Mouse (Mus musculus) thymus, adult 2 months (tissue): Measurements from ENCODE around the gene Krt27. TPM values are rescaled to one million over a fixed set of nuclear protein-coding genes. Genes with fewer than 3 reads are reported as not detected.

Experiments
- DNase-seq: peaks from one replicate; pipeline ENCODE4 v3.0.0; 2021
- H3K27ac ChIP-seq: fragments of 200-500 bp; 2 replicates; pipeline ENCODE4 v1.5.1; 2012; ENCODE audit warnings: low read length, control low read depth; ENCODE audit not compliant: control insufficient read depth, insufficient read depth
- H3K27me3 ChIP-seq: fragments of 200-500 bp; 2 replicates; pipeline ENCODE4 v1.6.1; 2012; ENCODE audit warnings: mild to moderate bottlenecking, low read length, moderate library complexity, mixed read lengths; ENCODE audit not compliant: control insufficient read depth, insufficient read depth
- H3K36me3 ChIP-seq: fragments of 200-500 bp; 2 replicates; pipeline ENCODE4 v1.6.1; 2012; ENCODE audit warnings: mild to moderate bottlenecking, low read length, moderate library complexity; ENCODE audit not compliant: control insufficient read depth, insufficient read depth
- H3K4me1 ChIP-seq: fragments of 200-500 bp; replicated peaks from 2 replicates; pipeline ENCODE4 v1.6.1; 2012; ENCODE audit warnings: low read length; ENCODE audit not compliant: control insufficient read depth, insufficient read depth
- H3K4me3 ChIP-seq: fragments of 200-500 bp; 2 replicates; pipeline ENCODE4 v1.5.1; 2012; ENCODE audit warnings: mild to moderate bottlenecking, low read length, control low read depth, moderate library complexity; ENCODE audit not compliant: control insufficient read depth, insufficient read depth
- CTCF ChIP-seq: fragments of 200-500 bp; IDR thresholded peaks from 2 replicates; pipeline ENCODE4 v1.5.1; 2012; ENCODE audit warnings: mild to moderate bottlenecking, control low read depth, low read length, moderate library complexity, borderline replicate concordance; ENCODE audit not compliant: control insufficient read depth, poor library complexity, insufficient read depth; ENCODE audit errors: extremely low read depth
- POLR2A ChIP-seq: fragments of 200-500 bp; IDR thresholded peaks from 2 replicates; pipeline ENCODE4 v1.6.1; 2012; ENCODE audit warnings: mild to moderate bottlenecking, low read length, control low read depth, moderate library complexity; ENCODE audit not compliant: control insufficient read depth, poor library complexity, insufficient read depth; ENCODE audit errors: extremely low read depth
- WGBS: fragments of 180-500 bp; shearing (Covaris S2); methylation state at CpG from one replicate; pipeline ENCODE4 v1.1.7; 2018; 5-methylcytosine and 5-hydroxymethylcytosine counted together
- polyA plus RNA-seq: library from polyadenylated mRNA; depleted of rRNA; stranded (reverse); fragments of >200 nt; gene quantifications from 2 replicates; pipeline ENCODE4 v1.2.3, GENCODE M21; 2012

Gene Krt27
- polyA plus RNA-seq, 1 experiment, result 0.05 TPM

GRCm38 (mm10) chr11:99369853-99370451, 19.0 kb upstream of the Krt27 start:
- no peaks in the 10 kb centered on the region for H3K36me3 ChIP-seq

GRCm38 (mm10) chr11:99369229-99369628, 18.3 kb upstream of the Krt27 start:
- peaks cover 12% of the 10 kb centered on the region for H3K4me1 ChIP-seq
- TF ChIP-seq CTCF (no peak), POLR2A (no peak)
- no peak overlapping the region for H3K27ac ChIP-seq
- H3K4me3 ChIP-seq, result no peak overlapping the region
- 29% methylated on average over 3 of the region's 3 CpGs for WGBS
- no peak for DNase-seq
- H3K36me3 ChIP-seq, result no peaks in the 10 kb centered on the region
- no peaks in the 10 kb centered on the region for H3K27me3 ChIP-seq

More at GRCm38 (mm10) chr11:99369853-99370451, 19.0 kb upstream of the Krt27 start:
- WGBS, result 58% methylated on average over 8 of the region's 8 CpGs
- peaks cover 12% of the 10 kb centered on the region for H3K4me1 ChIP-seq
- no peaks in the 10 kb centered on the region for H3K27me3 ChIP-seq
- no peak overlapping the region for H3K27ac ChIP-seq
- TF ChIP-seq CTCF (no peak), POLR2A (no peak)
- DNase-seq, result peak; percentile 4
- H3K4me3 ChIP-seq, result no peak overlapping the region

DNA sequence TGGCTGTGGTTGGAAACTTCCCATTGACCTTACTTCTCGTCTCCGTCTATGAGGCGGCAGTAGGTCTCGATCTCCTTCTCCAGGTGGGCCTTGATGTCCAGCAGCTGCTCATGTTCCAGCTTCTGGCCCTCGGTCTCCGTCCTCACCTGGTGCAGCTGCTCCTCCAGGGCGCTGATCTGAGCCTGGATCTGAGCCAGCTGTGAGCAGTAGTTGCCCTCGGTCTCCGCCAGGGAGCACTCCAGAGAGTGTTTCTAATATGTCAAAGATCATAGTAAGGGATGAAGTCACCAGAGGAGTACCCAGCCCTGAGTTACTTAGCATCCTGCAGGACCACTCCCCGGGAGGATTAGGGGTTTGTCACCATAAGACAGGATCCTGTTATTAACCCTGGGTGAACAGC, 15.9 kb upstream of the Krt27 start:
- H3K4me3 ChIP-seq, result no peak overlapping the region
- no peak for TF ChIP-seq POLR2A
- no peak for TF ChIP-seq CTCF
- H3K36me3 ChIP-seq, result no peaks in the 10 kb centered on the region
- H3K27ac ChIP-seq, result no peak overlapping the region
- peak; percentile 21 for DNase-seq
- peaks cover 12% of the 10 kb centered on the region for H3K4me1 ChIP-seq
- 54% methylated on average over 10 of the region's 10 CpGs for WGBS
- H3K27me3 ChIP-seq, result no peaks in the 10 kb centered on the region

DNA sequence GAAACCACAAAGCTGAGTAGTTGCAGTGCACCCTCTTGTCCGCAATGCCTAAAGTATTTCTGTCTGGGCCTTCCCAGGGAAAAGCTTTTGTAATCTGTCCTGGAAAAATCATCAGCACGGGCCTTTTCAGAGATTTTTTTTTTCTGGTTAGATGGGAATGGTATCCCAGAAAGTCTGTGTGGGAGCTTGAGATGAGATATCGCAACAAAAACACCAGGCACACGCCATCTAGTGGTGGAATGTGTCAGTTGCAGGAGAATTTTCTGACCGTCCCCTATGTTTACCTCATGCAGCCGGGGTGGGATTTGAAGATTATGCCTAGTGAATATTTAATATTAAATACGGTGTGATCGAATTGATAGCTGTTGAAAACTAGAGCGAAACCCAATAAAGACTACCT, 13.5 kb upstream of the Krt27 start:
- no peak overlapping the region for H3K4me3 ChIP-seq
- TF ChIP-seq CTCF (no peak), POLR2A (no peak)
- H3K4me1 ChIP-seq, result 0 out of 2 replicates have a peak, but pooled peaks cover 4% of the 10 kb centered on the region
- H3K27me3 ChIP-seq, result no peaks in the 10 kb centered on the region
- no peak overlapping the region for H3K27ac ChIP-seq
- WGBS, result 20% methylated on average over 9 of the region's 9 CpGs
- H3K36me3 ChIP-seq, result no peaks in the 10 kb centered on the region
- DNase-seq, result peak; percentile 8

DNA sequence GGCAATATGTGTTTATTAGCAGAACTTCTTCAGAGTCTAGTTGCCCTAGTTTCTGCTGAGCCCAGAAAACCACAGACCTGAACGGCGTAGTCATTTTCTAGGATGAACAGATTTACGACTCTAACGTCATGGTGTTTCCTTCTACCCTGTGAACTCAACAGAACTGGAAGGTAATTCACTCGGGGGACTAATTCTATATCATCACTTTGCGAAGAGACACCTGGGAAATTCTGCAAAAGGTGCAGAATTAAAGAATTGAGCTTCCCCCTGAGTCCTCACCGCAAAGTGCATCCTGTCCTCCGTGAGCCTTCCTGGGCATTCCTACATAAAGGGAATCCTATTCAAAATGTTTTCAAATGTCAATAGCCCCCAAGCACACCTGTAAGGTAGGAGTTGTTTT, 10.5 kb upstream of the Krt27 start:
- Histone ChIP-seq H3K27ac (no peak overlapping the region), H3K36me3 (no peaks in the 10 kb centered on the region), H3K4me1 (peaks cover 5% of the 10 kb centered on the region), H3K4me3 (no peak overlapping the region), H3K27me3 (no peaks in the 10 kb centered on the region)
- no peak for TF ChIP-seq POLR2A
- no peak for TF ChIP-seq CTCF
- no peak for DNase-seq
- WGBS, result 39% methylated on average over 8 of the region's 8 CpGs

- 90% methylated on average over 11 of the region's 11 CpGs for WGBS
Observed at GRCm38 (mm10) chr11:99339299-99339847, 11.5 kb downstream of the Krt27 start.

More at GRCm38 (mm10) chr11:99339299-99339847, 11.5 kb downstream of the Krt27 start:
- TF ChIP-seq POLR2A (no peak), CTCF (no peak)
- Histone ChIP-seq H3K4me3 (no peak overlapping the region), H3K4me1 (no peaks in the 10 kb centered on the region), H3K27ac (no peak overlapping the region), H3K36me3 (no peaks in the 10 kb centered on the region), H3K27me3 (no peaks in the 10 kb centered on the region)
- DNase-seq, result no peak
